7 mouse cellular contexts compared by ENCODE assay signal in genomic region chr5:135632117-135632796, GRCm38 (mm10). TPM values are rescaled to one million over a fixed set of nuclear protein-coding genes. Genes with fewer than 3 reads are reported as not detected.
DNase-seq lines count a peak whose midpoint lies in the region; ATAC-seq lines count a peak whose summit lies in the region.

Rhbdd2 (plus strand) TSS chr5:135632618.

- H3K4me3 ChIP-seq in intestine, embryonic 16.5 days (ENCODE audit: low read length): peak within 1 kb of the TSS; percentile 78
- peak within 1 kb of the TSS; percentile 80 for H3K4me3 ChIP-seq in midbrain, embryonic 11.5 days (ENCODE audit: low read depth, low read length)

- H3K9me3 ChIP-seq in intestine, embryonic 16.5 days (ENCODE audit: control insufficient read depth, low read length): no peaks in the 10 kb centered on the region
- H3K9me3 ChIP-seq in midbrain, embryonic 11.5 days (ENCODE audit: control insufficient read depth, low read length): no peaks in the 10 kb centered on the region

- 11% methylated on average over 30 of the region's 30 CpGs for WGBS in intestine, embryonic 16.5 days
- WGBS in midbrain, embryonic 11.5 days: 12% methylated on average over 28 of the region's 30 CpGs

- peak within 1 kb of the TSS; percentile 59 for H3K4me2 ChIP-seq in intestine, embryonic 16.5 days (ENCODE audit: low read depth, low read length)
- peak within 1 kb of the TSS; percentile 62 for H3K4me2 ChIP-seq in midbrain, embryonic 11.5 days

- H3K27me3 ChIP-seq in intestine, embryonic 16.5 days (replicated peaks; ENCODE audit: control insufficient read depth, insufficient read depth, low read length): no peaks in the 10 kb centered on the region
- no peaks in the 10 kb centered on the region for H3K27me3 ChIP-seq in midbrain, embryonic 11.5 days (ENCODE audit: control insufficient read depth, insufficient read depth, low read length)

- peak; percentile 97 for DNase-seq in adrenal gland, adult 8-10 months
- peak; percentile 99 for DNase-seq in embryo, embryonic 9.5 days (ENCODE audit: extremely low spot score)
- peak; percentile 97 for DNase-seq in gastrocnemius, postnatal 4 days (ENCODE audit: low spot score in 2 of 2)
- peak; percentile 92 to 96 for DNase-seq in left cerebral cortex, postnatal 36 days (ENCODE audit: low spot score in 2 of 2)
- DNase-seq in midbrain, embryonic 11.5 days (ENCODE audit: low spot score, missing footprints): peak; percentile 99
- DNase-seq in skeletal muscle tissue, adult 2 months (ENCODE audit: low read depth, low spot score): peak; percentile 94

- H3K4me1 ChIP-seq in intestine, embryonic 16.5 days (ENCODE audit: control insufficient read depth, insufficient read depth, low read length): peaks cover 5% of the 10 kb centered on the region; the same call in 1 of the 2 replicates
- peaks cover 5% of the 10 kb centered on the region for H3K4me1 ChIP-seq in midbrain, embryonic 11.5 days (ENCODE audit: control insufficient read depth, insufficient read depth, low read length)

- peak within 1 kb of the TSS; percentile 76 for H3K9ac ChIP-seq in intestine, embryonic 16.5 days (ENCODE audit: low read depth, low read length)
- peak within 1 kb of the TSS; percentile 90 for H3K9ac ChIP-seq in midbrain, embryonic 11.5 days (ENCODE audit: low read length)

- ATAC-seq in intestine, embryonic 16.5 days: peak; percentile 100
- peak; percentile 99 for ATAC-seq in midbrain, embryonic 11.5 days (ENCODE audit: low FRiP score)

- intact Hi-C loops in left cerebral cortex, postnatal 36 days (cut with DNase I): loop anchor here (2.0 to 5.0 kb wide), 3 partner anchors 57 to 145 kb away; partner anchors contain the start of genes Mdh2 and Styxl1

- peak within 1 kb of the TSS; percentile 73 for H3K27ac ChIP-seq in intestine, embryonic 16.5 days (ENCODE audit: low read length)
- peak within 1 kb of the TSS; percentile 57 for H3K27ac ChIP-seq in midbrain, embryonic 11.5 days (ENCODE audit: low read depth, low read length)

- peaks cover 8% of the 10 kb centered on the region for H3K36me3 ChIP-seq in intestine, embryonic 16.5 days (ENCODE audit: control insufficient read depth, insufficient read depth, low read length)
- peaks cover 3% of the 10 kb centered on the region; the same call in 1 of the 2 replicates for H3K36me3 ChIP-seq in midbrain, embryonic 11.5 days (ENCODE audit: control insufficient read depth, insufficient read depth, low read length)

RNA-seq across cellular contexts. Expression of gene Rhbdd2, which starts in this region (rescaled TPM):
- 10 to 100 TPM; 46.0 to 64.8 (median 57.1) TPM for total RNA-seq in adrenal gland, adult 8-10 months (2022)
- 10 to 100 TPM; 14.9 to 18.9 TPM for total RNA-seq in gastrocnemius, postnatal 4 days (2021)
- 32.1 and 32.4 TPM in 2 replicates for polyA plus RNA-seq in intestine, embryonic 16.5 days (2015; fragmentation: Nextera tagmentation; extraction: Ambion mirVana)
- total RNA-seq in left cerebral cortex, postnatal 36 days (2021): 10 to 100 TPM; 77.2 to 90.2 TPM
- 55.5 and 58.5 TPM in 2 replicates for polyA plus RNA-seq in midbrain, embryonic 11.5 days (2014; fragmentation: Nextera tagmentation; extraction: Ambion mirVana)

Comparison
In these comparisons a context has a peak if more than half of its experiments do, and no peak if none do; other contexts are left out.
1. Peak in every context shown above with its lines: DNase-seq, ATAC-seq, H3K4me3 ChIP-seq and H3K27ac ChIP-seq.